Mouse (Mus musculus): ENCODE results near the gene Plekho2. TPM values are rescaled to one million over a fixed set of nuclear protein-coding genes. Genes with fewer than 3 reads are reported as not detected.

The Plekho2 gene
- polyA plus RNA-seq (2014; fragmentation: Illumina TruSeq; extraction: RNeasy Lipid Tissue Mini Kit (QIAGEN cat#74804); ENCODE audit: low read depth, low replicate concordance), result 1.1 TPM

GRCm38 (mm10) chr9:65579781-65580371, at the start of gene Plekho2:
Gene Plekho2, minus strand, starts transcription at chr9:65580040.

GRCm38 (mm10) chr9:65629025-65629766, 49.4 kb upstream of the Plekho2 start, which contains the start of gene Rbpms2:
Gene Rbpms2, plus strand, starts transcription at chr9:65629648.

GRCm38 (mm10) chr9:65586406-65587269, 6.8 kb upstream of the Plekho2 start, which contains the start of gene Pif1:
Gene Pif1, plus strand, starts transcription at chr9:65587160.

GRCm38 (mm10) chr9:65519807-65520504, 59.9 kb downstream of the Plekho2 start, which contains the start of gene Ankdd1a:
Gene Ankdd1a, minus strand, starts transcription at chr9:65520193.

Other genes starting within 250 kb of the Plekho2 start
- gene Pdcd7, start 233.9 kb downstream of the Plekho2 start, polyA plus RNA-seq (2014; fragmentation: Illumina TruSeq; extraction: RNeasy Lipid Tissue Mini Kit (QIAGEN cat#74804); ENCODE audit: low read depth, low replicate concordance), result 4.7 TPM
- gene Ubap1l, start 219.0 kb downstream of the Plekho2 start, polyA plus RNA-seq (2014; fragmentation: Illumina TruSeq; extraction: RNeasy Lipid Tissue Mini Kit (QIAGEN cat#74804); ENCODE audit: low read depth, low replicate concordance), result not detected
- gene Kbtbd13, start 188.4 kb downstream of the Plekho2 start, polyA plus RNA-seq (2014; fragmentation: Illumina TruSeq; extraction: RNeasy Lipid Tissue Mini Kit (QIAGEN cat#74804); ENCODE audit: low read depth, low replicate concordance), result 0.16 TPM
- gene Rasl12, start 181.5 kb downstream of the Plekho2 start, polyA plus RNA-seq (2014; fragmentation: Illumina TruSeq; extraction: RNeasy Lipid Tissue Mini Kit (QIAGEN cat#74804); ENCODE audit: low read depth, low replicate concordance), result not detected
- 6.3 TPM for gene Slc51b, start 157.1 kb downstream of the Plekho2 start, polyA plus RNA-seq (2014; fragmentation: Illumina TruSeq; extraction: RNeasy Lipid Tissue Mini Kit (QIAGEN cat#74804); ENCODE audit: low read depth, low replicate concordance)
- 10.0 TPM for gene Mtfmt, start 144.3 kb downstream of the Plekho2 start, polyA plus RNA-seq (2014; fragmentation: Illumina TruSeq; extraction: RNeasy Lipid Tissue Mini Kit (QIAGEN cat#74804); ENCODE audit: low read depth, low replicate concordance)
- gene Spg21, start 119.1 kb downstream of the Plekho2 start, polyA plus RNA-seq (2014; fragmentation: Illumina TruSeq; extraction: RNeasy Lipid Tissue Mini Kit (QIAGEN cat#74804); ENCODE audit: low read depth, low replicate concordance), result 57.9 TPM
- gene Ankdd1a, start 59.8 kb downstream of the Plekho2 start, polyA plus RNA-seq (2014; fragmentation: Illumina TruSeq; extraction: RNeasy Lipid Tissue Mini Kit (QIAGEN cat#74804); ENCODE audit: low read depth, low replicate concordance), result not detected
- not detected for gene Pif1, start 7.1 kb upstream of the Plekho2 start, polyA plus RNA-seq (2014; fragmentation: Illumina TruSeq; extraction: RNeasy Lipid Tissue Mini Kit (QIAGEN cat#74804); ENCODE audit: low read depth, low replicate concordance)
- 30.4 TPM for gene Rbpms2, start 49.6 kb upstream of the Plekho2 start, polyA plus RNA-seq (2014; fragmentation: Illumina TruSeq; extraction: RNeasy Lipid Tissue Mini Kit (QIAGEN cat#74804); ENCODE audit: low read depth, low replicate concordance)
- gene Oaz2, start 88.0 kb upstream of the Plekho2 start, polyA plus RNA-seq (2014; fragmentation: Illumina TruSeq; extraction: RNeasy Lipid Tissue Mini Kit (QIAGEN cat#74804); ENCODE audit: low read depth, low replicate concordance), result 19.3 TPM
- 4.4 TPM for gene Zfp609, start 247.5 kb upstream of the Plekho2 start, polyA plus RNA-seq (2014; fragmentation: Illumina TruSeq; extraction: RNeasy Lipid Tissue Mini Kit (QIAGEN cat#74804); ENCODE audit: low read depth, low replicate concordance)

Data from liver, adult 10 weeks (tissue).